Mouse (Mus musculus) lung, adult 2 months (tissue): ENCODE measurements around the gene Foxp2. TPM values are rescaled to one million over a fixed set of nuclear protein-coding genes. Genes with fewer than 3 reads are reported as not detected.

Experiments
- DNase-seq: peaks from one replicate; pipeline ENCODE4 v3.0.0; 2022
- H3K4me1 ChIP-seq: fragments of 200-500 bp; 2 replicates; pipeline ENCODE4 v1.6.1; 2011; ENCODE audit warnings: low read length; ENCODE audit not compliant: control insufficient read depth, insufficient read depth
- H3K4me3 ChIP-seq: fragments of 200-500 bp; replicated peaks from 2 replicates; pipeline ENCODE3; 2011; ENCODE audit warnings: low read depth, mild to moderate bottlenecking, control low read depth, low read length; ENCODE audit errors: extremely low read depth
- CTCF ChIP-seq: fragments of 200-500 bp; IDR thresholded peaks from 2 replicates; pipeline ENCODE4 v1.5.1; 2011; ENCODE audit warnings: mild to moderate bottlenecking, low read length, control low read depth; ENCODE audit not compliant: insufficient read depth
- POLR2A ChIP-seq: fragments of 200-500 bp; IDR thresholded peaks from 2 replicates; pipeline ENCODE4 v1.6.1; 2011; ENCODE audit warnings: low read depth, mild to moderate bottlenecking, control low read depth, low read length, borderline replicate concordance; ENCODE audit errors: extremely low read depth
- WGBS: fragments of 180-500 bp; shearing (Covaris S2); methylation state at CpG from one replicate; pipeline ENCODE4 v1.1.7; 2018; 5-methylcytosine and 5-hydroxymethylcytosine counted together
- polyA plus RNA-seq: library from polyadenylated mRNA; depleted of rRNA; stranded (reverse); fragments of >200 nt; gene quantifications from 2 replicates; pipeline ENCODE4 v1.2.3, GENCODE M21; 2012

Gene Foxp2
- polyA plus RNA-seq, 1 experiment, result 5.8 TPM

- DNase-seq, result no peak
- 46% methylated on average over 2 of the region's 2 CpGs for WGBS
- TF ChIP-seq CTCF (no peak), POLR2A (no peak)
- Histone ChIP-seq H3K4me3 (no peak overlapping the region), H3K4me1 (no peaks in the 10 kb centered on the region)
Observed at GRCm38 (mm10) chr6:15321551-15321974, 420.4 kb downstream of the Foxp2 start.

GRCm38 (mm10) chr6:15323099-15323498, 421.9 kb downstream of the Foxp2 start:
- Histone ChIP-seq H3K4me3 (no peak overlapping the region), H3K4me1 (no peaks in the 10 kb centered on the region)
- TF ChIP-seq POLR2A (no peak), CTCF (no peak)
- DNase-seq, result no peak

- Histone ChIP-seq H3K4me3 (no peak overlapping the region), H3K4me1 (no peaks in the 10 kb centered on the region)
- DNase-seq, result no peak
- 80% methylated on average over 3 of the region's 3 CpGs for WGBS
- TF ChIP-seq CTCF (no peak), POLR2A (no peak)
Observed at GRCm38 (mm10) chr6:15347705-15348104, 446.6 kb downstream of the Foxp2 start.

GRCm38 (mm10) chr6:15355852-15356251, 454.7 kb downstream of the Foxp2 start:
- 80% methylated on average over 4 of the region's 4 CpGs for WGBS
- Histone ChIP-seq H3K4me1 (no peaks in the 10 kb centered on the region), H3K4me3 (no peak overlapping the region)
- no peak for TF ChIP-seq POLR2A
- TF ChIP-seq CTCF, result no peak
- no peak for DNase-seq

GRCm38 (mm10) chr6:15370281-15370680, 469.1 kb downstream of the Foxp2 start:
- Histone ChIP-seq H3K4me1 (no peaks in the 10 kb centered on the region), H3K4me3 (no peak overlapping the region)
- 63% methylated on average over 8 of the region's 8 CpGs for WGBS
- DNase-seq, result no peak
- TF ChIP-seq CTCF (no peak), POLR2A (no peak)

- no peaks in the 10 kb centered on the region for H3K4me1 ChIP-seq
- TF ChIP-seq CTCF (no peak), POLR2A (no peak)
- DNase-seq, result no peak
- 83% methylated on average over 4 of the region's 4 CpGs for WGBS
- no peak overlapping the region for H3K4me3 ChIP-seq
Observed at GRCm38 (mm10) chr6:15370827-15371226, 469.7 kb downstream of the Foxp2 start.

GRCm38 (mm10) chr6:15373621-15374020, 472.5 kb downstream of the Foxp2 start:
- WGBS, result 74% methylated on average over 3 of the region's 3 CpGs
- DNase-seq, result no peak
- TF ChIP-seq POLR2A, result no peak
- TF ChIP-seq CTCF, result no peak

GRCm38 (mm10) chr6:15378261-15378660, 477.1 kb downstream of the Foxp2 start:
- Histone ChIP-seq H3K4me3 (no peak overlapping the region), H3K4me1 (no peaks in the 10 kb centered on the region)
- DNase-seq, result no peak
- TF ChIP-seq CTCF, result no peak
- TF ChIP-seq POLR2A, result no peak
- WGBS, result 54% methylated on average over 5 of the region's 5 CpGs

More at GRCm38 (mm10) chr6:15373621-15374020, 472.5 kb downstream of the Foxp2 start:
- H3K4me1 ChIP-seq, result no peaks in the 10 kb centered on the region
- no peak overlapping the region for H3K4me3 ChIP-seq

GRCm38 (mm10) chr6:15396462-15396861, 495.3 kb downstream of the Foxp2 start:
- DNase-seq, result no peak
- H3K4me1 ChIP-seq, result no peaks in the 10 kb centered on the region
- 70% methylated on average over 6 of the region's 6 CpGs for WGBS
- H3K4me3 ChIP-seq, result no peak overlapping the region
- TF ChIP-seq POLR2A (no peak), CTCF (no peak)

GRCm38 (mm10) chr6:15397485-15397884, 496.3 kb downstream of the Foxp2 start:
- WGBS, result 65% methylated on average over 5 of the region's 5 CpGs
- H3K4me1 ChIP-seq, result no peaks in the 10 kb centered on the region
- no peak overlapping the region for H3K4me3 ChIP-seq
- no peak for DNase-seq
- no peak for TF ChIP-seq POLR2A
- no peak for TF ChIP-seq CTCF

GRCm38 (mm10) chr6:15401138-15401537, 500.0 kb downstream of the Foxp2 start:
- no peak for DNase-seq
- H3K4me3 ChIP-seq, result no peak overlapping the region
- WGBS, result 79% methylated on average over 3 of the region's 3 CpGs

More at GRCm38 (mm10) chr6:15401138-15401537, 500.0 kb downstream of the Foxp2 start:
- H3K4me1 ChIP-seq, result no peaks in the 10 kb centered on the region
- no peak for TF ChIP-seq CTCF
